Mouse (Mus musculus): ENCODE measurements around the gene Ctsg.
"Not testable (repeated sequence)": the region's sequence is repeated elsewhere in the genome, so short reads cannot be mapped to it uniquely, and the experiment has no call there.

Ctsg gene

GRCm38 (mm10) chr14:56102386-56102785, at the start of gene Ctsg:
TSS of gene Ctsg (minus strand) at chr14:56102574.
- no peak for DNase-seq

GRCm38 (mm10) chr14:56133675-56134074, 31.3 kb upstream of the Ctsg start:
- not testable (repeated sequence) for DNase-seq

- not testable (repeated sequence) for DNase-seq
Measured at GRCm38 (mm10) chr14:56132508-56132907, 30.1 kb upstream of the Ctsg start, which contains the start of gene Gzmd. TSS of gene Gzmd (minus strand) at chr14:56132608.

- DNase-seq = no peak
Measured at GRCm38 (mm10) chr14:56128341-56128740, 26.0 kb upstream of the Ctsg start.

- no peak for DNase-seq
Measured at GRCm38 (mm10) chr14:56123516-56123915, 21.1 kb upstream of the Ctsg start.

DNA sequence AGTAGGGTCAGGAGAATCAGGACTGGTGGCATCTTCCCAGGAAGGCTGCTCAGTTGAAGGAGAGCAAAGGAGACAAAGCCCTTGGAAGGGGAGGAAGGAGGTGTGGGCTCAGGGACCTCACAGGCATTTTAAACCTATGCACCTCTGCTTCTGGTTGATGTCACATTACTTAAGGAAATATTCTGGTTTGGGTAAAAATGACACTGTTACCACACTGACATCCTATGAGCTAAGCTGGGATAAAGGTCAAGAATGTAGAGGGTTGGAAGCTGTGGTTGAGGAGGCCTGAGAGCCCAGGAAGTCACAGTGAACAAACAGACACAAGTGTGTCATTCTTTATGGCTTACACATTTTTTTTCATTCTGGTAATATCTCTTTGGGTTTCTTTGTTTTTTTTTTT, 18.2 kb upstream of the Ctsg start, which contains the start of gene Gzme:
Gene Gzme (minus strand): TSS at position 101 of the 400 bp plus-strand sequence.
- no peak for DNase-seq

DNA sequence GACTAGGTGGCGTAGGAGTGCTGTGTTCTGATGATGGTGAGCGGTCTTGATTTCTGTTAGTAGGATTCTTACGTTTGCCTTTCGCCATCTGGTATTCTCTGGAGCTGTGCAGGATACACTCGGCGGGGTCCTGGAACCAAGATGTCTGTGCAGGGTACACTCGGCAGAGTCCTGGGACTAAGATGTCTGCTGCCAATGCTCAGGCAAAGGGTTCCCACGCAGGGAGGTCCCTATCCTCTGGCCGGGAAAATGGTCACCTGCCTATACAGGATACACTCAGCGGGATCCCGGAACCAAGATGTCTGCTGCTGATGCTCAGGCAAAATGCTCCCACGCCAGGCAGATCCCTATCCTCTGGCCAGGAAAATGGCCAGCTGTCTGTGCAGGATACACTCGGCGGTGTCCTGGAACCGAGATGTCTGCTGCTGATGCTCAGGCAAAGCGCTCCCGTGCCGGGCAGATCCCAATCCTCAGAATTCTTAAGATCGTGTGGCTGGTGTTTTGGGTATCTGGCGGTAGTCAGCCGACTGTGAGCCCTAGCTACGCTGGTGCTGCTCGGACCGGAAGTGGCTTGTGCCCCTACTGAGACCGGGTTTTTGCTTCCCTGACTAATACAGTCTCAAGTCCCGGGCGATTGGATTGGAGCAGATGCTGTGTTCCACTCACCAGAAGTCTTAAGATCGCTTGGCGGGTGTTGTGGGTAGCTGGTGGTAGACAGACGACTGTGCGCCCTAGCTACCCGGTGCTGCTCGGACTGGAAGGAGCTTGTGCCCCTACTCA, 13.3 kb upstream of the Ctsg start:
- DNase-seq = not testable (repeated sequence)

GRCm38 (mm10) chr14:56105447-56106180, 3.2 kb upstream of the Ctsg start:
- no peak for DNase-seq

- no peak for DNase-seq
Measured at GRCm38 (mm10) chr14:56105016-56105415, 2.6 kb upstream of the Ctsg start.

GRCm38 (mm10) chr14:56103452-56103851, 1.1 kb upstream of the Ctsg start:
- DNase-seq = no peak

DNA sequence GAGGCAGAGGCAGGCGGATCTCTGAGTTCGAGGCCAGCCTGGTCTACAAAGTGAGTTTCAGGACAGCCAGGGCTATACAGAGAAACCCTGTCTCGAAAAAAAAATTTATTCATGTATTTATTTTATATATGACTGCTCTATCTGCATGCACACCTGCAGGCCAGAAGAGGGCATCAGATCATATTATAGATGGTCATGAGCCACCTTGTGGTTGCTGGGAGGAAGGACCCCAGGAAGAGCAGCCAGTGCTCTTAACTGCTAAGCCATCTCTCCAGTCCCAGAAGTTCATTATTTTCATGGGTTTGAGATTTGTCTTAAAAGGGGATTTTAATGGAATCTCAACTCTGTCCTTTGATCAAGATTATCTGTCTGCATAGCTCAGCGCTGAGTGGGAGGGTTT, 3.4 kb downstream of the Ctsg start:
- peak in 1 of 2 experiments; percentile 17 for DNase-seq

GRCm38 (mm10) chr14:56097597-56097996, 4.8 kb downstream of the Ctsg start:
- DNase-seq = no peak

DNA sequence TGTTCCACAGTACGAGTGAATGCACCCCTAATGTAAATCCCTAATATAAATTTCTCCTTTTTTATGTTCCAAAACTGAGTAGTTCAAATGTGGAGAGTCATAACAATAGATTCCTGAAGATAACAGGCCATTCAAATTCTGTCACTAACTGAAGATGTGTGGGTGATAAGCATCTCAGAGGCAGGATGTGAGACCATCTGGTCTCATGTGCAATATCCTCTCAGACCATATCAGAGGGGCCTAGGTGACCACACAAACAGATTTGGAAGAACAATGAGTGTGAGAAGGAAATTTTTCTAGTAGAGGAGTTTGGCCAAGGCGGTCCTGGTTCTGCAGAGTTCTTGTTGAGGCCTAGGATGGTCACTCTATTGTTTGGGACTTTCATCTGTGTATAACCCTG, 9.0 kb downstream of the Ctsg start:
- DNase-seq = no peak

- DNase-seq = no peak
Measured at GRCm38 (mm10) chr14:56086711-56087110, 15.7 kb downstream of the Ctsg start.

DNA sequence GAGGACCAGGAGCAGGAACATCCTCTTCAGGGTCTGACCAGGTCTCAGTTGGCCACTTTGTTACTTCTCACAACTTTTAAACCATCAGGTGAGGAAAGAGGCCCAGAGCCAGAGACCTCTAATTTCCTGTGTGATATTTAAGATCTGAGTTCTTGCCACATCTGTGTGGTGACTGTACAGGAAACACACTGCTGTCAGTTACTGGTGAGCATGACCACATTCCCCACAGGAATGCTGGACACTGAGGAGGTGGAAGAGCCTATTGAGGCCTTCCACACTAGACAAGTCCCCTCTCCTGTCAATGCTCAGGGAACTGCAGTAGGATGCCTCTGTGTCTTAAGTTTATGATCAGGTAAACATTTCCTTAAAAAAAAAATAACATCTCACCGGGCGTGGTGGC, 17.2 kb downstream of the Ctsg start, which contains the start of gene Mcpt8:
Gene Mcpt8 (minus strand): TSS at position 107 of the 400 bp plus-strand sequence.
- no peak for DNase-seq

DNA sequence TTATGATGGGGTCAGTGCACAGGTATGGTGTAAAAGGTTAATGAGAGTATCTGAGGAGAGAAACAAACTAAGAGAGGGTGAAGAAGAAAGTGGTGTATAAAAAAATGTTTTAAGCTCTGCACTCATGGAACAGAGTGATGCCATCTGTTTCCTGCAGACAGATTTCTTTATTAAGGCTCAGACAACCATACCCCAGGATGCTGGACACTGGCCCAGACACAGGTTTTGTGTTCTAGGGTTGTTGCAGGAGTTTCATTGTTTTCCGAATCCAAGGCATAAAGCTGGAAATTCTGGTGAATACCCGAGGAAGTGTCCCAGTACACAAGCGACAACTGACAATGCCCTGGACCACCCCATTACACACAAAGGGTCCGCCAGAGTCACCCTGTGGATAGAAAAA, 20.4 kb downstream of the Ctsg start:
- DNase-seq = no peak

DNA sequence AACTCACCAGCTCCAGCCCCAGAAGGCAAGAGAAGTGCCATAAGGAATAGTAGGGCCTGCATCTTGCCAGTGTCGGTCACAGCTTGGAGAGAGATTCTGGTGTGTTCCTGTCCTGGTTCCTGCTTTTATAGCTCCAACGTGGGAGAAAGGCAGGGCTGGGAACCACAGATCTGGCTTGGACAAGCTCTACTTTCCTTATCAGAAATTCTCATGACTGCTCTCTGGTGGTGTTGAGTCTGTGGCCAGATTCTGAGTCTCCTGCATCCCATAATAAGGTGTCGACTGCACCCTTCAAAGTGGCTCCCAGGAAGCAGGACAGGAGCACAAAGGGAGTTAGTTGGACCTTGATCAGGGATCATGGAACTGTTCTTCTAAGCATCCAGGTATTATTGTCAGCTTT, 40.2 kb downstream of the Ctsg start, which contains the start of gene Mcpt4:
Gene Mcpt4 (minus strand): TSS at position 101 of the 400 bp plus-strand sequence.
- DNase-seq = not testable (repeated sequence)

- no peak for DNase-seq
Measured at GRCm38 (mm10) chr14:56057722-56058121, 44.7 kb downstream of the Ctsg start.

GRCm38 (mm10) chr14:56055408-56055807, 47.0 kb downstream of the Ctsg start:
- DNase-seq = no peak

Data from lung, postnatal 4 days (tissue).